Comparison of ENCODE assay signal across 8 mouse cellular contexts in the genomic region with DNA sequence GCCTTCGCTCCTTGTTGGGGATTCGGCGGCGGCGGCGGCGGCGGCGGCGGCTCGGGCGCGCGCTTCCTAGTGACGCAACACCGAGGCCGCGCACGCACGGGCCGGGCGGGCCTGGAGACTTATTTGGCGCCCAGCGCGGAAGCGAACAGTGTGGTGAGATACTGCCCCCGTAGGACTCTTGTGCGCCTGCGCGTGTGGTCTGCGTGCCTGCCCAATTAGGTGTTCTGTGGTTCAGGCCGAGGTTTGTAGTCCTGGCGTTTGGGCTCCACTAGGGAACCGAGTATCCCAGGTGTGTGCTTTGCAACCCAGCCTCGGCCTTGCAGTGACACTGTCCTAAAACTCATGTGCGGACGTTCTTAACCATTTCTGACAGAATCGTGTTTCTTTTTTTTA. TPM values are rescaled to one million over a fixed set of nuclear protein-coding genes. Genes with fewer than 3 reads are reported as not detected.
DNase-seq lines count a peak whose midpoint lies in the region; ATAC-seq lines count a peak whose summit lies in the region.
"Not testable (repeated sequence)": the region's sequence is repeated elsewhere in the genome, so short reads cannot be mapped to it uniquely, and the experiment has no call there.

Gene Gmeb2 (minus strand): TSS at position 78 of the 393 bp plus-strand sequence.

- WGBS in hindbrain, embryonic 11.5 days = under 1% methylated on average over 23 of the region's 38 CpGs

- peak within 1 kb of the TSS; percentile 50 for H3K4me2 ChIP-seq in hindbrain, embryonic 11.5 days (replicated peaks; ENCODE audit: low read depth, low read length)

- DNase-seq in Muller cell, postnatal 12 days (ENCODE audit: inconsistent ontology term) = peak; percentile 96
- peak; percentile 98 for DNase-seq in cerebellum, adult 9-11 months
- peak; percentile 91 to 94 for DNase-seq in frontal cortex, adult 2 months (ENCODE audit: extremely low spot score in 1 of 2, low spot score in 1 of 2)
- DNase-seq in hindbrain, embryonic 11.5 days (ENCODE audit: low spot score) = peak; percentile 97
- peak; percentile 86 to 92 for DNase-seq in layer of hippocampus, postnatal 10 days (ENCODE audit: low spot score in 2 of 2)
- peak; percentile 95 for DNase-seq in lung, postnatal 10 days
- DNase-seq in ovary, postnatal 36 days (ENCODE audit: low spot score) = peak; percentile 92
- peak; percentile 91 for DNase-seq in thymus, postnatal 25 days

- peak within 1 kb of the TSS; percentile 66 for H3K4me3 ChIP-seq in hindbrain, embryonic 11.5 days (ENCODE audit: low read depth, low read length)

- not testable (repeated sequence) for H3K9me3 ChIP-seq in hindbrain, embryonic 11.5 days (ENCODE audit: control insufficient read depth, low read length)

- H3K27me3 ChIP-seq in hindbrain, embryonic 11.5 days (ENCODE audit: control insufficient read depth, insufficient read depth, low read length) = not testable (repeated sequence)

- not testable (repeated sequence) for H3K4me1 ChIP-seq in hindbrain, embryonic 11.5 days (replicated peaks; ENCODE audit: control insufficient read depth, insufficient read depth, low read length)

- H3K9ac ChIP-seq in hindbrain, embryonic 11.5 days (ENCODE audit: low read depth, low read length) = peak within 1 kb of the TSS; percentile 88

- ATAC-seq in hindbrain, embryonic 11.5 days (ENCODE audit: low FRiP score) = peak; percentile 96

- not testable (repeated sequence) for H3K36me3 ChIP-seq in hindbrain, embryonic 11.5 days (ENCODE audit: control insufficient read depth, insufficient read depth, low read length)

- H3K27ac ChIP-seq in hindbrain, embryonic 11.5 days (ENCODE audit: low read depth, low read length) = peak within 1 kb of the TSS; percentile 97

RNA-seq across cellular contexts. Expression of gene Gmeb2, which starts in this region (rescaled TPM):
- polyA plus RNA-seq in frontal cortex, adult 2 months (2012; rRNA removed) = 20.8 and 21.7 TPM in 2 replicates
- polyA plus RNA-seq in hindbrain, embryonic 11.5 days (2014; fragmentation: Nextera tagmentation; extraction: Ambion mirVana) = 17.9 and 19.7 TPM in 2 replicates
- total RNA-seq in layer of hippocampus, postnatal 10 days (2021) = 10 to 100 TPM; 17.5 to 18.6 TPM

Comparison
In these comparisons a context has a peak if more than half of its experiments do, and no peak if none do; other contexts are left out.
1. Peak in every context shown above with its lines: DNase-seq, ATAC-seq, H3K4me3 ChIP-seq and H3K27ac ChIP-seq.